Mouse (Mus musculus) C2C12 (cell line): Measurements from ENCODE around the gene Ttc36. TPM values are rescaled to one million over a fixed set of nuclear protein-coding genes. Genes with fewer than 3 reads are reported as not detected.

Source experiments
- H3K27me3 ChIP-seq: one replicate; pipeline ENCODE4 v1.6.1; 2011; ENCODE audit not compliant: control insufficient read depth, insufficient read depth, insufficient read length
- H3K36me3 ChIP-seq: one replicate; pipeline ENCODE4 v1.6.1; 2011; ENCODE audit not compliant: control insufficient read depth, insufficient read depth
- H3K4me3 ChIP-seq: one replicate; pipeline ENCODE4 v1.5.1; 2011; ENCODE audit warnings: mild to moderate bottlenecking, control low read depth; ENCODE audit not compliant: poor library complexity, insufficient read depth, severe bottlenecking
- H3K79me2 ChIP-seq: one replicate; pipeline ENCODE4 v1.6.1; 2011; ENCODE audit not compliant: control insufficient read depth, insufficient read depth
- H3K79me3 ChIP-seq: one replicate; pipeline ENCODE4 v1.6.1; 2011; ENCODE audit warnings: low read depth, control low read depth
- H3ac ChIP-seq: one replicate; pipeline ENCODE3; 2011; ENCODE audit warnings: low read depth; ENCODE audit not compliant: control insufficient read depth, insufficient read length
- CEBPB ChIP-seq: IDR thresholded peaks from one replicate; pipeline ENCODE4 v1.6.1; 2011; ENCODE audit warnings: low read depth, mild to moderate bottlenecking, control low read depth, moderate library complexity
- CTCF ChIP-seq: IDR thresholded peaks from one replicate; pipeline ENCODE4 v1.5.1; 2011; ENCODE audit not compliant: control insufficient read depth, insufficient read depth, insufficient read length
- FOSL1 ChIP-seq: IDR thresholded peaks from one replicate; pipeline ENCODE4 v1.8.0; 2011; ENCODE audit warnings: mild to moderate bottlenecking, low read length; ENCODE audit not compliant: poor library complexity, insufficient read depth, severe bottlenecking
- MAX ChIP-seq: IDR thresholded peaks from one replicate; pipeline ENCODE4 v1.6.1; 2011; ENCODE audit warnings: mild to moderate bottlenecking, control low read depth
- MYOD1 ChIP-seq: IDR thresholded peaks from one replicate; pipeline ENCODE4 v1.6.1; 2011; ENCODE audit warnings: low read depth; ENCODE audit not compliant: control insufficient read depth, insufficient read length
- MYOG ChIP-seq: IDR thresholded peaks from one replicate; pipeline ENCODE4 v1.6.1; 2011; ENCODE audit not compliant: control insufficient read depth, insufficient read length; ENCODE audit errors: extremely low read depth
- USF1 ChIP-seq: IDR thresholded peaks from one replicate; pipeline ENCODE4 v1.6.1; 2011; ENCODE audit warnings: low read depth, mild to moderate bottlenecking, control low read depth, moderate library complexity
- polyA plus RNA-seq: library from polyadenylated mRNA; unstranded; fragments of >200 nt; fragmentation: generic; extraction: Trizol; gene quantifications from one replicate; pipeline ENCODE4 v1.2.1, GENCODE M21; 2012; ENCODE audit warnings: missing spikeins

Gene Ttc36
- polyA plus RNA-seq, 1 experiment = not detected

DNA sequence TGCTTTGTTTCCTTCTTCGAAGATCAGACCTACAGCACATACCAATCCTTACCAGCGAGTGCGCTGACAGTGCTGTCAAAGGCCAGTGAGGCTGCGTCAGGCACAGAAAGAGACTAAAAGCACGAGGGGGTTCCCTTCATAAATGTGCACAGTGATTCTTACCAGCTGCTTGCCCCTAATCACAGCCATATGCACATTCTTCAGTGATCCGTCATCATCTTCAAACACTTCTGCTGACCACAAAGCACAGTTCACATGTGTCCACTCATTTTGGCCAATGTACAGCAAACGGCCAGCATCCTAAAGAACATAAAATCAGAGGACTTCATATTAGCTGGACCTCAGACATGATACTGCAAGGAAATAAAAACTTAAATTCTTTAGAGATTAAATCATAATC is 23.8 kb upstream of the Ttc36 start:
- Histone ChIP-seq H3K36me3 (peaks cover 84% of the 10 kb centered on the region), H3K4me3 (no peak overlapping the region), H3K79me2 (no peaks in the 10 kb centered on the region), H3ac (no peak overlapping the region), H3K27me3 (no peaks in the 10 kb centered on the region), H3K79me3 (no peaks in the 10 kb centered on the region)
- TF ChIP-seq MAX (no peak), MYOD1 (peak; percentile 35)

- TF ChIP-seq MAX (no peak), USF1 (no peak), CEBPB (no peak), MYOG (no peak), FOSL1 (no peak), CTCF (no peak), MYOD1 (no peak)
- H3K36me3 ChIP-seq = peaks cover 96% of the 10 kb centered on the region
- H3K79me2 ChIP-seq = no peaks in the 10 kb centered on the region
- no peak overlapping the region for H3K4me3 ChIP-seq
- no peaks in the 10 kb centered on the region for H3K27me3 ChIP-seq
- H3K79me3 ChIP-seq = no peaks in the 10 kb centered on the region
- no peak overlapping the region for H3ac ChIP-seq
Observed at GRCm38 (mm10) chr9:44819920-44820827, 17.3 kb upstream of the Ttc36 start.

- TF ChIP-seq MYOD1 (no peak), MAX (no peak), CEBPB (no peak), CTCF (no peak), MYOG (no peak), FOSL1 (no peak), USF1 (no peak)
- Histone ChIP-seq H3K36me3 (peaks cover 94% of the 10 kb centered on the region), H3K4me3 (no peak overlapping the region), H3K79me3 (no peaks in the 10 kb centered on the region), H3ac (no peak overlapping the region), H3K79me2 (no peaks in the 10 kb centered on the region), H3K27me3 (no peaks in the 10 kb centered on the region)
Observed at GRCm38 (mm10) chr9:44817522-44817921, 14.7 kb upstream of the Ttc36 start.

DNA sequence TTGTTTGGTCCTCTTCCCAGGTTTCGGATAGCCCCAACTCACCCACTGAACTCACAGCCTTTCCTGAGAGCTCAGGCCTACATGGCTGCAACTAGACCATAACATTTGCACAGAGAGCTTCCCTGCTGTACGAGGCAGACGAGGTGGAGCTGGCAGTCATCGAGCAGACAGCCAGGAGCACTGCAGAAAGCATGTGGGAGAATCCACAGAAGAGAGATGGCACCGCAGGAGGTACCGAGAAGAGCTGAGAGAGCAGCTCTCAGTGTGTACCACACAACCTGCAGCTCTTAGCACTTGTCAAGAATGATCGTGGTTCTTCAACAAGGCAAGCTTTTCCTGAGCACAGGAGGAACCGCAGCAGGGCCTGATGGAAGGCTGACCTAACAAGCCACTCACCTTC is 11.3 kb upstream of the Ttc36 start:
- no peak for TF ChIP-seq CTCF
- no peak for TF ChIP-seq USF1
- no peak for TF ChIP-seq FOSL1
- TF ChIP-seq MYOG = no peak
- no peak for TF ChIP-seq MAX
- no peak for TF ChIP-seq CEBPB
- no peak for TF ChIP-seq MYOD1
- Histone ChIP-seq H3K27me3 (no peaks in the 10 kb centered on the region), H3K79me3 (no peaks in the 10 kb centered on the region), H3ac (no peak overlapping the region), H3K36me3 (peaks cover 93% of the 10 kb centered on the region), H3K4me3 (no peak overlapping the region), H3K79me2 (no peaks in the 10 kb centered on the region)

DNA sequence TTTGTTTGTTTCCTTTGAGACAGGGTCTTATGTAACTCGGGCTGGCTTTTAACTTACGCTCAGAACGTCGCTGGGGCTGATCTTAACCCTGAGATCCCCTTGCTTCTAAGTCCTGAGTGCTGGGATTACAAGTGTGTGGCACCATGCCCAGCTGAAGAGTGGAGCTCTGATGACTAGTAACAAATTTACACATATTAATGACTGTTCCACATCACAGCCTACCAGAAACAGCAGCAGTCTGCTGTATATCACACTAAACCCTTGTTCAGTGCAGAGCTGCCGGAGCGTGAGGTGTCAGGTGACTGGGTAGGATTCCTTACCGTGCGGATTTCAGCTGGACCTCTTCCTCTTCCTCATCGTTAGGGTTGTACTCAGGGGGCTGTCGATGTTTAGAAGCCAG is 7.4 kb upstream of the Ttc36 start:
- Histone ChIP-seq H3K4me3 (no peak overlapping the region), H3K79me3 (no peaks in the 10 kb centered on the region)

DNA sequence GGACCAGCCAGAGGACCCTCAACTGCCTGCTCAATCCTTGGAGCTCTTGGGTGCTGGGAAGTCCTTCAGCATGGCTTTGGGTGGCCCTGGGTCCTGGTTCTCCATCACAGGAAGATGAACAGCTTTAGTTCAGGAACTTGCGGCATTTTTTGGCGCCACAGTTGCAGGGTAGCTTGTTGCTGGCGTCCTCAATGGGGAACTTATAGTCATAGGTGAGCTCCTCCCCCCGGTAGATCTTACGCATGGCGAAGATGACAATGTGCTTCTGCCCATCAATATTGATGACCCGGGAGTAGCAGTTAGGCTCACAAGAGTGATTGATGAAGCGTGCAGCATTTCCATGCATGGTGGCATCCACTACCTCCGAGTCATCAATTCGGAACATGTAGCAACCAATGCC is 4.9 kb upstream of the Ttc36 start:
- Histone ChIP-seq H3K79me3 (no peaks in the 10 kb centered on the region), H3K79me2 (no peaks in the 10 kb centered on the region), H3K36me3 (peaks cover 78% of the 10 kb centered on the region), H3K4me3 (no peak overlapping the region), H3K27me3 (no peaks in the 10 kb centered on the region), H3ac (no peak overlapping the region)
- TF ChIP-seq MYOG (no peak), FOSL1 (no peak), MYOD1 (no peak), MAX (no peak), CEBPB (no peak), CTCF (no peak), USF1 (no peak)

More for the DNA sequence above, 7.4 kb upstream of the Ttc36 start:
- Histone ChIP-seq H3ac (no peak overlapping the region), H3K79me2 (no peaks in the 10 kb centered on the region), H3K36me3 (peaks cover 94% of the 10 kb centered on the region), H3K27me3 (no peaks in the 10 kb centered on the region)
- no peak for TF ChIP-seq MYOG
- TF ChIP-seq CEBPB = no peak
- no peak for TF ChIP-seq MAX
- TF ChIP-seq CTCF = no peak
- TF ChIP-seq USF1 = no peak
- no peak for TF ChIP-seq FOSL1
- no peak for TF ChIP-seq MYOD1
